Mouse (Mus musculus): Measurements from ENCODE around the gene Col4a2. TPM values are rescaled to one million over a fixed set of nuclear protein-coding genes. Genes with fewer than 3 reads are reported as not detected.

Gene Col4a2
- polyA plus RNA-seq, 1 experiment from 2014 or later, result 11.8 TPM

- no peaks in the 10 kb centered on the region for H3K4me1 ChIP-seq
- H3K27me3 ChIP-seq (replicated peaks), result 0 out of 2 replicates have a peak, but pooled peaks cover 5% of the 10 kb centered on the region
- no peaks in the 10 kb centered on the region for H3K36me3 ChIP-seq
- H3K4me2 ChIP-seq, result no peak overlapping the region
- ATAC-seq, result no peak
- no peak overlapping the region for H3K27ac ChIP-seq
- no peak overlapping the region for H3K4me3 ChIP-seq
- H3K9me3 ChIP-seq (replicated peaks), result no peaks in the 10 kb centered on the region
- WGBS (ENCODE audit: insufficient replicate concordance), result 52% methylated on average over 19 of the region's 19 CpGs
- H3K9ac ChIP-seq, result no peak overlapping the region
Measured at GRCm38 (mm10) chr8:11382059-11382810, 69.6 kb downstream of the Col4a2 start.

GRCm38 (mm10) chr8:11382933-11383332, 70.3 kb downstream of the Col4a2 start:
- no peak overlapping the region for H3K27ac ChIP-seq
- H3K4me1 ChIP-seq, result no peaks in the 10 kb centered on the region
- no peak overlapping the region for H3K4me2 ChIP-seq
- H3K4me3 ChIP-seq, result no peak overlapping the region
- H3K36me3 ChIP-seq, result no peaks in the 10 kb centered on the region
- no peaks in the 10 kb centered on the region for H3K9me3 ChIP-seq (replicated peaks)
- H3K27me3 ChIP-seq (replicated peaks), result 0 out of 2 replicates have a peak, but pooled peaks cover 5% of the 10 kb centered on the region
- ATAC-seq, result no peak
- 64% methylated on average over 3 of the region's 3 CpGs for WGBS (ENCODE audit: insufficient replicate concordance)
- no peak overlapping the region for H3K9ac ChIP-seq

GRCm38 (mm10) chr8:11383379-11383778, 70.8 kb downstream of the Col4a2 start:
- 61% methylated on average over 3 of the region's 3 CpGs for WGBS (ENCODE audit: insufficient replicate concordance)
- Histone ChIP-seq H3K9me3 (replicated peaks) (no peaks in the 10 kb centered on the region), H3K4me1 (no peaks in the 10 kb centered on the region), H3K36me3 (no peaks in the 10 kb centered on the region), H3K4me3 (no peak overlapping the region), H3K4me2 (no peak overlapping the region), H3K9ac (no peak overlapping the region), H3K27ac (no peak overlapping the region), H3K27me3 (replicated peaks) (0 out of 2 replicates have a peak, but pooled peaks cover 5% of the 10 kb centered on the region)
- no peak for ATAC-seq

- Histone ChIP-seq H3K9ac (no peak overlapping the region), H3K4me3 (no peak overlapping the region), H3K36me3 (no peaks in the 10 kb centered on the region), H3K4me1 (no peaks in the 10 kb centered on the region), H3K9me3 (replicated peaks) (no peaks in the 10 kb centered on the region), H3K4me2 (no peak overlapping the region), H3K27ac (no peak overlapping the region), H3K27me3 (replicated peaks) (0 out of 2 replicates have a peak, but pooled peaks cover 5% of the 10 kb centered on the region)
- 62% methylated on average over 4 of the region's 4 CpGs for WGBS (ENCODE audit: insufficient replicate concordance)
- no peak for ATAC-seq
Measured at GRCm38 (mm10) chr8:11384841-11385240, 72.2 kb downstream of the Col4a2 start.

GRCm38 (mm10) chr8:11385272-11385905, 72.8 kb downstream of the Col4a2 start:
- Histone ChIP-seq H3K9me3 (replicated peaks) (no peaks in the 10 kb centered on the region), H3K27me3 (replicated peaks) (0 out of 2 replicates have a peak, but pooled peaks cover 5% of the 10 kb centered on the region), H3K27ac (no peak overlapping the region), H3K4me1 (no peaks in the 10 kb centered on the region), H3K36me3 (no peaks in the 10 kb centered on the region), H3K4me3 (no peak overlapping the region), H3K4me2 (no peak overlapping the region), H3K9ac (no peak overlapping the region)
- no peak for ATAC-seq
- WGBS (ENCODE audit: insufficient replicate concordance), result 57% methylated on average over 9 of the region's 9 CpGs

GRCm38 (mm10) chr8:11387282-11387681, 74.7 kb downstream of the Col4a2 start:
- WGBS (ENCODE audit: insufficient replicate concordance), result 74% methylated on average over 4 of the region's 4 CpGs
- Histone ChIP-seq H3K36me3 (no peaks in the 10 kb centered on the region), H3K27ac (no peak overlapping the region), H3K4me2 (no peak overlapping the region), H3K27me3 (replicated peaks) (0 out of 2 replicates have a peak, but pooled peaks cover 4% of the 10 kb centered on the region), H3K4me1 (no peaks in the 10 kb centered on the region), H3K9ac (no peak overlapping the region), H3K4me3 (no peak overlapping the region), H3K9me3 (replicated peaks) (no peaks in the 10 kb centered on the region)
- ATAC-seq, result no peak

- H3K9ac ChIP-seq, result no peak overlapping the region
- no peak for ATAC-seq
- no peaks in the 10 kb centered on the region for H3K27me3 ChIP-seq (replicated peaks)
- H3K4me2 ChIP-seq, result no peak overlapping the region
- WGBS (ENCODE audit: insufficient replicate concordance), result 71% methylated on average over 11 of the region's 11 CpGs
- no peaks in the 10 kb centered on the region for H3K9me3 ChIP-seq (replicated peaks)
- no peaks in the 10 kb centered on the region for H3K36me3 ChIP-seq
- 0 out of 2 replicates have a peak, but pooled peaks cover 5% of the 10 kb centered on the region for H3K4me1 ChIP-seq
- no peak overlapping the region for H3K4me3 ChIP-seq
- H3K27ac ChIP-seq, result no peak overlapping the region
Measured at GRCm38 (mm10) chr8:11389275-11390050, 76.9 kb downstream of the Col4a2 start.

GRCm38 (mm10) chr8:11392739-11393138, 80.1 kb downstream of the Col4a2 start:
- ATAC-seq, result no peak
- WGBS (ENCODE audit: insufficient replicate concordance), result 19% methylated on average over 1 of the region's 1 CpGs
- Histone ChIP-seq H3K4me3 (no peak overlapping the region), H3K4me1 (0 out of 2 replicates have a peak, but pooled peaks cover 5% of the 10 kb centered on the region), H3K9ac (no peak overlapping the region), H3K36me3 (no peaks in the 10 kb centered on the region), H3K9me3 (replicated peaks) (no peaks in the 10 kb centered on the region), H3K4me2 (no peak overlapping the region), H3K27ac (no peak overlapping the region), H3K27me3 (replicated peaks) (no peaks in the 10 kb centered on the region)

GRCm38 (mm10) chr8:11393161-11393560, 80.6 kb downstream of the Col4a2 start:
- no peak overlapping the region for H3K4me2 ChIP-seq

GRCm38 (mm10) chr8:11393607-11394006, 81.0 kb downstream of the Col4a2 start:
- Histone ChIP-seq H3K27ac (no peak overlapping the region), H3K4me3 (no peak overlapping the region), H3K27me3 (replicated peaks) (no peaks in the 10 kb centered on the region), H3K9ac (no peak overlapping the region), H3K9me3 (replicated peaks) (no peaks in the 10 kb centered on the region), H3K4me2 (no peak overlapping the region), H3K36me3 (no peaks in the 10 kb centered on the region), H3K4me1 (0 out of 2 replicates have a peak, but pooled peaks cover 5% of the 10 kb centered on the region)
- WGBS (ENCODE audit: insufficient replicate concordance), result 9% methylated on average over 8 of the region's 8 CpGs
- no peak for ATAC-seq

More at GRCm38 (mm10) chr8:11393161-11393560, 80.6 kb downstream of the Col4a2 start:
- H3K9ac ChIP-seq, result no peak overlapping the region
- ATAC-seq, result no peak
- H3K4me1 ChIP-seq, result 0 out of 2 replicates have a peak, but pooled peaks cover 5% of the 10 kb centered on the region
- no peak overlapping the region for H3K4me3 ChIP-seq
- no peaks in the 10 kb centered on the region for H3K9me3 ChIP-seq (replicated peaks)
- WGBS (ENCODE audit: insufficient replicate concordance), result 24% methylated on average over 7 of the region's 7 CpGs
- no peaks in the 10 kb centered on the region for H3K27me3 ChIP-seq (replicated peaks)
- H3K36me3 ChIP-seq, result no peaks in the 10 kb centered on the region
- H3K27ac ChIP-seq, result no peak overlapping the region

- Histone ChIP-seq H3K4me2 (no peak overlapping the region), H3K4me1 (0 out of 2 replicates have a peak, but pooled peaks cover 5% of the 10 kb centered on the region), H3K9me3 (replicated peaks) (no peaks in the 10 kb centered on the region), H3K27me3 (replicated peaks) (no peaks in the 10 kb centered on the region), H3K4me3 (no peak overlapping the region), H3K36me3 (no peaks in the 10 kb centered on the region), H3K9ac (no peak overlapping the region), H3K27ac (no peak overlapping the region)
- WGBS (ENCODE audit: insufficient replicate concordance), result 29% methylated on average over 9 of the region's 9 CpGs
- no peak for ATAC-seq
Measured at GRCm38 (mm10) chr8:11394773-11395172, 82.2 kb downstream of the Col4a2 start.
